Mouse (Mus musculus): ENCODE data around the gene Cd37.

The Cd37 gene

DNA sequence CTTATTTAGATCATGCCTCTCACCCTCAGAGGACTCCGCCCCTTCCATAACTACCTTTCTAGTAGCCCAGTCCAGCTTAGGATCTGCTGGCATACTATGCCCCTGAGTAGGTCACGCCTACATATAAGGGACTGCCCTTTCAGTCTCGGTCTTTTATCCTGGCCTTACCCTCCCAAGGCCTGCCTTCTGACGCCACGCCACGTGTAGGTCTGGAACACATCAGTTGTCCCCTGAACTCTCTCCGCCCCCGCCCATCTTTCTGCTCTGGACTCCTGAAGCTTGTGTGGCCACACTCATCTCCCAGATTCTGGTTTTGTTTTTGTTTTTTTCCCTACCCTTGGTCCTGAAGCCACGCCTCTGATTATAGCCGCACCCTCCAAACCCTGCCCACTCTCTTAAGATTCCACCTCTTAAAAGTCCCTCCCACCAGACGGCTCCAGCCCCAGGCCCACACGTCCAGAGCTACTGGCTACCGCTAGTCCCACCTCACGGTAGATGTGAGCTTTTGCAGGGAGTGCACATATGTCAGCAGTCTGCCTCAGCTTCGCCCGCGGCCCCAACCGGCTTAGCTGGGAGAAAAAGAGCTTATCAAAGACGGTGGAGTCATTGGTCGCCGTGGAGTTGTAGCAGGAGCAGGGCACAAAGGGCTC is 3.9 kb downstream of the Cd37 start:
- DNase-seq (ENCODE audit: low spot score): no peak

DNA sequence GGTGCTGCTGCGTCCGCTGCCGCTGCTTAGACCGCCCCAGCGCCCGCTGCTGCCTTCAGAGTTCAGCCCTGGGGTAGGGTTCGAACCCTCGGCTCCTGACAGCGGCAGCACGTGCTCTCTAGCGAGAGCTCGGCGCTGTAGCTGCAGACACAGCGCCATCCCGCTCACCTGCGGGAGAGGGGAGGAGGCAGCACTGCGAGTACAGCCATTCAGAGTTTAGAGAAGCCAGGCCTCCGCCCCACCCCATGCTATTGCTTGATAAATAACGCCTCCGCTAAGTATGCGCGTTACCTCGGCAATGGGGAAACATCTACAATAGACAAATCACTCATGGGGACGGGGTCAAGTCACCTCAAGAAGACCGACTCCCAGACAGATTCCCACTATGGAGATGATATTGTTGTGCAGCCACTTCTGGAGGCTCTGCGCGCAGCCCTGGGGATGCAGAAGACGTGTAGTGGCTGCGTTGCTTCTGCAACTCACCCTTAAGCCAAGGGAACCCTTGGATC is 4.5 kb downstream of the Cd37 start:
- DNase-seq (ENCODE audit: low spot score): no peak

DNA sequence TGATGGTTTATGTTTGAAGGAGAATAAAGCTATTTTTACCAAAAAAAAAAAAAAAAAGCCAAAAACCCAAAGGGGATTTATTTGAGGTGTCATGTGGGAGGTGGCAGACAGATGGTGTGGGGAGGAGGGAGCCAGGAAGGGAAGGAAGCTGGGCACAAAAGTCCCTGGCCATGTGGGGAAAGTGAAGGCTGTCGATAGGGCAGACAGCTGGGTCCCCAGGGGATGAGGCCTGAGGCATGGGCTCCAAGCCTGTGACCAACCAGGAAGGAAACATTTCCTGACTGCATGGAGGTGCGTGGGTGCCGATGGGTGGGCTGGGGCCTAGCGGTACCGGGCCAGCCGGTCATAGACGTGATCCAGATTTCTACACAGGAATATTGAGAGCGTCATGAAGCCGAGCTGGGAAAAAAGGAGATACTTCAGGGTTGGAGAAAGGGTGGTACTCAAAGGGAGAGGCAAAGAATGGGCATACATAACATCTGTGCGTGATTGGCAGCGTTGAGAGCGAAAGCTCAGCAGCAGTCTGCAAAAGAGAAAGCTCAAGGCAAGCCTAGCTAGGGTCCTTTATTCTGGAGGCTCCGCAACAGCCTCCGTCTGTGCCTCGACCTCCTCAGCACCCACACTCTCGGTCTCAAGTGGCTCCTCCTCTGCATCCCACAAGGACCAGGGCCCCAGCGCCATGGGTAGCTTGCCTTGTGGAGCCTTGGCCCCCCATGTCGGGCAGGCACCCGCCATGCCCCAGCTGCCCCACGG is 5.2 kb downstream of the Cd37 start:
- DNase-seq (ENCODE audit: low spot score): no peak

DNA sequence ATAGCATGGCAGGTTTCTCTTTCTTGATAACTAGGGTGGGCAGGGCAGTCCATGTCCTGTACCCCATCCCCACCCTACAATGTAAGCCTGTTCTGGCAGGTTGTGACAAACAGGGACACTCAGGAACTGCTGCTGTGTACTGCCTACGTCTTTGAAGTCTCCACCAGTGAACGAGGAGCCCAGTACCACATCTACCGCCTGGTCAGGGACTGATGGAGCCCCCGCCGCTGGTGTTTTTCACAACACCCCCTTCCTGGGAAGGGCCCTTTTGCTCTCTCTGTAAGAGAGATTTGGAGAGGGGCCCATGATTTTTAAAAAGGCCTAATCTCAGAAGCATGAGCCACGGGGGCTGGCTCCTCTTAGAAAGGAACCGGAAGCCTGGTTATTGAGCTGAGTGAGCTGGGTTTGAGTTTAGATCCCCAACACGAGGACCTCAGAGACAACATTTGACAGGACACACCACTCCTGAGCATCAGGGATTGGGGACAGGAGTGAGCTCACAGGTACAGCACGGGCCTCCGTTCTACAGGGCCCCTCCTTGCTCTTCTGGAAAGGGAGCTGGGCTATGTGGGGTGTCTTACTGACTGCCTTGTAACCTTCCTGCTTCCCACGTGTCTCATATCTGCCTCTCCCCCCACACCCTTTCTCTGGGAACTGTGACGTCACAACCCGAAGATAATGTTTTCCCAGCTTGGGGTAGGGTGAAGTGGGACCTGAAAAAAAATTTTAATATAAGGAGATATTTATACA is 6.0 kb downstream of the Cd37 start:
- no peak for DNase-seq (ENCODE audit: low spot score)

DNA sequence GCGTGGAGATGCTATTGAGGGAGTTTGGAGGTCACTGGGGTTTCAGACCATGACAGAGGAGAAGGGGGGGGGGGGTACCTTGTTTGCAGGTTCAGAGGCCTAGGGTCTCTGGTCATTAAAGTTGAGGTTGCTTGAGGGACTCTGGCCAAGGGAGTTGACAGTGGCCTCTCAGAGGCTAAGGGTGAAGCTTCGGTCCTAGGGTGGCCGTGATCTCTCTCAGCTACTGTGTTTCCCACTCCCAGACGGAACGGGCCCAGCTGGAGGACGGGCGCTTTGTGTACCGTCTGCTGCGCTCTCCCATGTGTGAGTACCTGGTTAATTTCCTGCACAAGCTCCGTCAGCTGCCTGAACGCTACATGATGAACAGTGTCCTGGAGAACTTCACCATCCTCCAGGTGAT is 7.0 kb downstream of the Cd37 start:
- DNase-seq (ENCODE audit: low spot score): no peak

DNA sequence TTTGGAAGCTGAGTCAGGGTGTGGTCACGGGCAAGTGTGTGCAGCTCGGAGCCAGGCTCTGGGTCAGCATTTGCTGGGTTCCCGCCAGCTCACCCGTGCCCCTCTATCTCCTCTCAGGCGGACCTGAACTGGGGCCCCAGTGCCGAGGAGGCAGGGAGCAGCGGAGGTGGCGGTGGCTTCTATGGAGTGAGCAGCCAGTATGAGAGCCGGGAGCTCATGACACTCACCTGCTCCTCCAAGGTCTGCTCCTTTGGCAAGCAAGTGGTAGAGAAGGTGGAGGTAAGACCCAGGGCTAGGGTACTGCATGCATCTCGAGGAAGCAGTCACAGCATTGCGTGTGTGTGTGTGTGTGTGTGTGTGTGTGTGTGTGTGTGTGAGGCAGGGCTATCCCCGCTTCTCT is 7.7 kb downstream of the Cd37 start:
- no peak for DNase-seq (ENCODE audit: low spot score)

DNA sequence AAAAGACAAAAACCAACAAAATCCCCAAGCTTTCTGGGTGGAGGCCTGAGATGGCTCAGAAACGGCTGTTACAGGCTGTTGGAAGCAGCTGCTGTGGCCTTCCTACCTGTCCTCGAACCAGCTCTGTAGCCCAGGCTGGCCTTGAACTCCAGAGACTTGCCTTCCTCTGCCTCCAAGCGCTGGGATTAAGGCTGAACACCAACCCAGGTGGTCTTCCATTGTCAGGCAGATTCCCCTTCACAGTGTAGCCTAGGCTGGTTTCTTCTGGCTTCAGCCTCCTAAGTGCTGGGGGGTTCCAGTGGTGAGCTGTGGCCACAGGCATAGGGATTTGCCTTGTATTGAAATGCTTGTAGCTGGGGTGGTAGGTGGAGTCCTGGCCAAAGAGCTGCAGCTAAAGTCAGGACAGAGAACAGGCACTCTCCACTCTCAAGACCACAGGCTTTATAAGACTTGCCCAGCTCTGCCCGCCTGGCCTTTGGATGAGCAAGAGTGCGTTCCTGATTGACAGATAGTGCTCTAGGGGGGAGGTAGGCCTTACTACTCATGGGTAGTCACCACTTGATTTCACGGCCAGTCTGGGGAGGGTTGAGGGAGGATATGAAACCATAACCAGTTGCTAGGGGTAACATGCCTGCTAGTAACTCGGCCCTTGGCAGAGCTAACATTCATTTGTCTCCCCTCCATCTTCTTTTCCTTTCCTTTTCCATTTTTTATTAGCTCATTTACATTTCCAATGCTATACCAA is 9.3 kb downstream of the Cd37 start:
- DNase-seq (ENCODE audit: low spot score): no peak

DNA sequence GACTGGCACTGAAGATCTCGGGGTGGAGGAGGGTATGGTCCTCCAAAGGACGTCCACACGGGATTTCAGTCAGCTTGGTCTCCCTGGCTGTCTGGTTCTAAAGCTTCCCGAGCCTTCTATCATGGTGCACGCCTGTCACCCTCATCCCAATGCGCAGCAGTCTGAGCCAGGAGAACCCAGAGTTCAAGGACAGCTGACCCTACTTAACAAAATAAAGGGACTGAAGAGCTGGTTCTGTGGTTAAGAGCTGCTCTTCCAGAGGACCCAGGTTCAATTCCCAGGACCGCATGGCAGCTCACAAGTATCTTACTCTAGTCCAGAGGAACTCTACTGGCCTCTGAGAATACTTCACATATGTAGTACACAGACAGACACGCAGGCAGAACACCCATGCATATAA is 9.9 kb downstream of the Cd37 start:
- DNase-seq (ENCODE audit: low spot score): no peak

DNA sequence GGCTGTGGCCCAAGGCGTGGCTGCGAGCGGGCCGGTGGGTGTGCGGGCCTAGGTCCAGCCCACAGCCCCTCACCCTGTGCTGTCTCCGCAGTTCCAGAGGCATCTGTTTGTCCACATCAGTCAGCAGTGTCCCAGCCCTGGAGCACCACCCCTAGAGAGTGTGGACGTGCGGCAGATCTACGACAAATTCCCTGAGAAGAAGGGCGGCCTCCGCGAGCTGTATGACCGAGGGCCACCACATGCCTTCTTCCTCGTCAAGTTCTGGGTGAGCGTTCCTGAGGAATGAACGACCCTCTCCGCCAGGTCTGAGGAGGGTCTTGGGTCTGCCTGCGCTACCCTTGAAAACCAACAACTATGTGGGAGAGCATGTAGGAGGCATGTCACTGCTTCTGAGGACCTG is 10.4 kb downstream of the Cd37 start:
- DNase-seq (ENCODE audit: low spot score): no peak

DNA sequence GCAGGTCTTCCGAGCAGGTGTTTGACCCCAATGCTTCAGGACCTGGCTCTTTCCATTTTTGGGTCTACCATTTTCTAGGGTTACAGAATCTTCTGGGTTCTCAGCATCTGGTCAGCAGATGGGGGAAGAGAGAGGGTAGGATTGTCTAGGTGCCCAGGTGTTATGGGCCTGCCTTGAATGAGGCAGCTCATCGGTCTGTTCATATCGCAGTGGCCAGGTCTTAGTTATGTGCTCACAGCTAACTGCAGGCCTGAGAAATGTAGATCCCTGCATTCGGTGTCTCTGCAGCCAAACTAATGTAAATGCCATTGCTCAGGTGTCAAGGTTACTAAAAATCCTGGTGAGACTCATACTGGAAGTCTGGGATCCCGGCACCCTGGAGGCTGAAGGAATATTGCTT is 12.5 kb downstream of the Cd37 start:
- no peak for DNase-seq (ENCODE audit: low spot score)

DNA sequence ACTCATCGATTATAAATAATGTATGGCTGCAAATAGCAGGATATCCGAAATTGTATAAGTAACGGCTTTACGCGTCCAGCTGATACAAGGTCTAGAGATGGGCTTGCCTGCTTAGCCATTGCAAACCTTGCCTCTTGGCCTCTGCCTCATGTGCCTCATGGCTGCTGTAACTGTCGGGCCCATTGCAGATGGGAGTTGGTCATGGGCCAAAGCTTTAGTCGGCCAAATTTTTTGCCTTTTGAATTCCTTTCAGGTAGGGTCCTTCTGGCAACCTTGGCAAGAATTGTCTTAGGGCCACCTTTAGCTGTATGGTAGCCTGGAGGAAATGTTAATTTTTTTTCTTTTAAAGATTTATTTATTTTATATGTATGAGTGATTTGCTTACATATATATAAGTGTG is 14.1 kb downstream of the Cd37 start:
- DNase-seq (ENCODE audit: low spot score): no peak

DNA sequence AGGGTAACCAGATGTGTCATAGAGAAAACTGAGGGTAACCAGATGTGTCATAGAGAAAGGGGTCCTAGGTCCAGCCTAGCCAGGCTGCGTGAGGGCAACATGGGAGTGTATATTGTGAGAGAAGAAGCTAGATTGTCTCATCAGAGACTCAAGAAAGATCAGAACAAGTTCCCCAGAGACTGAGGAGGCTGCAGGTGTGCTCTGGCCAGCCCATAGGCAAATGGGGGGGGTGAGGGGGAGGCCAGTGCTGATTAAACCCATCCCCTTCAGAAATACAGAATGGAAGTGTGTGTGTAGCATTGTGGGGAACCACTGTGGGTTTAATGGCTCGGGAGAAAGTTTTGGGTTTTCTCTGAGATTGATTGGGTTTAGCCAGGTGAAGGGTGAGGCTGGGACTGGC is 17.2 kb downstream of the Cd37 start:
- no peak for DNase-seq (ENCODE audit: low spot score)

DNA sequence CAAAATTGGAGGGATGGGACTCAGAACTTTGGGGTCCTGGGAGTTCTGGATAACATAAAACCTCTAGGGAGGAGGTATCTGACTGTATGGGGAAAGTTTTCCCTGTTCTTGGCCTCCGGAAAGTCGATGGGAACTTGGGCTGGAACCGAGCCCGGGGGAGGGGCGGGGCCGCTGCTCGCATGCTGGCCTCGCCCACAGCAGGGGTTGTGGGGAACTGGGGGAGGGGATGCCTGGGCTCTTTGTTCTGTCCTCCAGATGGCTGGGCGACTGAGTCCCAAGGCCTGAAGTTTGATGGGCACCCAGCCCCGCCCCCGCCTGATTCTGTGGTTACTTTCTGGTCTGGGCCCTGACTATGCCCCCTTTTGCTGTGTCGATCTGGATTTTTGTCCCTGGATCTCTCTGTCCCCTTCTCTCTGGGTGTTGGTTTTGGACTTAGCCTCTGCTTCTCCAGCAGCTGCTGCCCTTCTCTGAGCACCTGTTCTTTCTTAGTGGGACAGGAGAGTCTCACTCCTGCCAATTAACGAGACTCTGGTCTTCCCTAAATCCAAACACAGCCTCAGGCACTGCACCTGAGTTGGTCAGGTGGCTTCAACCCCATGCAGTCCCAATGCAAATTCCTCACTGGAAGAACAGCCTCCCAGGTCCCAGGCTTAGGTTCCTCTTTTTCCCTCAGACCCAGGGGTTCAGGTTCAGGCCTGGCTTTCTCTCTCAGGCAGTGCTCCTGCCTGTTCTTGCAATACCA is 22.3 kb downstream of the Cd37 start:
- no peak for DNase-seq (ENCODE audit: low spot score)

DNA sequence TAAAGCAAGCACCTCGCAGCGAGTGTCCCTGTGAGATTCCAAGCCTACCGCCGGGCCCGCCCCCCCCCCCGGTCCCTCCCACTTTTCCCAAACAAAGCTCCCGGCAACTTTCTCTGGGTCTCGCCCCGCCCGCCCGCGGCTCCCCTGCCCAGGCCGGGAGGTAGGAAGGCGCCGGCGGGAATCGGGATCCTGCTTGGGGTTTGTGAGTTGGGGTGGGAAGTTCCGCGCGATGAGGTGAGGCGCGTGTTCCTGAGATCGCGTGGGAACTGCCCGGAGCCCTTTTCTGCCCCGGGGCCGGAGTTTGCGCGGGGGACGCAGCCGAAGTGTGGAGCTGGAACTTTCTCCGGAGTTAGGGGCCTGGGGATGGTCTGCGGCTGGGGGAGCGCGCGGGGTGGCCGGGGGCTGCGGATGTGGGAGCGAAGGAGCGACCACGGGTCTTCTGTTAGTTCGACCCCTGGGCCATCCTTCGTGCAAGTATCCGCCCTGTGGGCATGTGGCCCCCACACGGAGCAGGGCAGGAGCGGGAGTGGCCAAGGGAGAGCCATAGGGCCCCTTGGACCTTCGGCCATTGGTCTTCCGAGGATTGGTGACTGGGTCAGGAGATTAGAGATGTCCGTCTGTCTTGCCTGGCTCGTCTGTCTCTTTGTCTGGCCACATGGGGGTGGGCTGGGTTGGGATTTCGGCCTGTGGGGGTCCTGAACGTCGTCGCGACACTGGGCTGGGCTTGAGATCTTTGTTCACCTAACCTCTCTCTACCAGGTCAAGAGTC is 23.1 kb downstream of the Cd37 start, which contains the start of gene Tead2:
TSS of gene Tead2 (plus strand) at position 81 of the 769 bp plus-strand sequence.
- DNase-seq (ENCODE audit: low spot score): no peak

DNA sequence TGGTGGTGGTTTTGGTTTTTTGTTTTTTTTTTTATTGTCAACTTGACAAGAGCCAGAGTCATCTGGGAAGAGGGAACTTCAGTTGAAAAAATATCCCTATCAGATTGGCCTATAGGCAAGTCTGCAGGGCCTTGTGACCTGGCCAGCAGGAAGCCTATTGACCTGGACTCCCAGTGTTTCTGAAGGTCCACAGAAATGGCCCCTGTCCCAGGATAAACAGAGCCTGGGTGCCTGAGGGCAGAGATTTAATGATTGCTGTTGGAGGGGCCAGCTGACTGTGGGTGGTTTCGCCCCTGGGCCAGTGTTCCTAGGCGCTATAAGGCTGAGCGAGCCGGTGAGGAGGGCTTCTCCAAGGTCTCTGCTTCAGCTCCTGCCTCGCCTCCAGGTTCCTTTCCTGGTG is 25.2 kb downstream of the Cd37 start:
- DNase-seq (ENCODE audit: low spot score): no peak

DNA sequence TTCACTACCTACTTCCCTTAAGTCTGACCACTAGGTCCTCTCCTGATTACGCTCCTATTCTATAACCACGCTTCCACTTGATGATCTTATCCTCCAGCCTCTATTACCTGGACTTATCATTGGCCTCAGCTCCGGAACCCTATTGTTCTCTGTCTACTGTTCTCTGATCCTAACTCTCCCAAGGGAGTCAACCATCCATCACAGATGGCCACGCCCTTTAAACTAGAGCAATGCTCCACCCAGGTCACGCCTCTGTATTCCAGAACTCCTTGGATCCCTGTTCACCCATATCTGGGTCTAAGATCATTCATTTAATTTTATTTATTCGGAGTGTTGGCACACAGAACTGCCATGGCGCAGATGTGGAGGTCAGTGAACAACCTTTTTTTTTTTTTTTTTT is 26.6 kb downstream of the Cd37 start:
- no peak for DNase-seq (ENCODE audit: low spot score)

DNA sequence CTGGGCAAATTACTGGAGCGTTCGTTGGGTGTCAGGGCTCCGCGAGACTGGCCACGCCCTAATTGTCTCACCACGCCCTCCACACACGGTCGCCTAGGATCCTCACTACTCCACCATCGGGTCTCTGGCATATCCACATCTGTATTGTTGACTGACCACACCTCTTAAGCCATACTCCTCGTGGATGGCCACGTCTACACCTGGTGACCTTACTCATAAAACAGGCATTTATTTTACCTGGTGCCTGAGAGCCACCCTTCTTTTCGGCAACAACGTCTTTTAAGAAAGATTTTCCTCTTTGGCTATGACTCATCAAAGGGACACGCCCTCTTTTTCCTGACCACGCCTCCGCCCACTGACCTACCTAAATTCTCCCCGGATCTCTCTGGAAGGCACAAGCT is 27.1 kb downstream of the Cd37 start, which contains the start of gene Dkkl1:
TSS of gene Dkkl1 (minus strand) at position 297 of the 401 bp plus-strand sequence.
- no peak for DNase-seq (ENCODE audit: low spot score)

DNA sequence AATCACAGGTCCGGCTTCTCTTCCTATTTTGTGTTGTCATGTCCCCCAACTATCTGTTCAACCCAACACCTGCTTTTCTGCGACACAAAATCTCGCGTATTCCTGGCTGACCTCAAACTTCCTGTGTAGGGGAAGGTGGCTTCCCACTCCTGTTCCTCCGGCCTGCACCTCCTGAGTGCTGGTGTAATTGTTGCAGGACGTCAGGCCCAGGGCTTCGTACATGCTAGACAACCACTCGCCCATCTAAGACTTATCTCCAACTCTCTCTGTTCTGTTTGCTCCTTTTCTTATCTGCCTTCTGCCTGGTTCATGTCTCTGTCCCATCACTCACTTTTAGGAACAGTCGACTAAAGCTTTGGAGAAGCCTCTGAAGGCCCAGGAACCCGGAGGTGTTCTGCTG is 27.8 kb downstream of the Cd37 start:
- DNase-seq (ENCODE audit: low spot score): no peak

DNA sequence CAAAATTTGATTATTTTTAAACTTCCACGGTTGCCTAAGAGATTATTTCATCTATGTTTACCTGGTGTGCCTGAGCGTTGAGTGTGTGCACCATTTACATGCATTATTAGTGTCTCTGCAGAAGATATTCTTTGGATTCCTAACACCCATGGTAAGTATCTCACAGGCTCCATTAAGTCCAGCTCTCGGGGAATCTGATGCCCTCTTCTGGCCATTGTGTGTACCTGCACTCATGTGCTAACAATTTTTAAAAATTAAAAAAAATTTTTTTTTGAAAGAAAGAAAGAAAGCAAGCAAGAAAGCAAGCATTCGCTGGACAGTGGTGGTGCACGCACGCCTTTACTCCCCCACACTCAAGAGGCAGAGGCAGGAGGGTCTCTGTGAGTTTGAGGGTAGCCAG is 30.7 kb downstream of the Cd37 start:
- DNase-seq (ENCODE audit: low spot score): no peak

DNA sequence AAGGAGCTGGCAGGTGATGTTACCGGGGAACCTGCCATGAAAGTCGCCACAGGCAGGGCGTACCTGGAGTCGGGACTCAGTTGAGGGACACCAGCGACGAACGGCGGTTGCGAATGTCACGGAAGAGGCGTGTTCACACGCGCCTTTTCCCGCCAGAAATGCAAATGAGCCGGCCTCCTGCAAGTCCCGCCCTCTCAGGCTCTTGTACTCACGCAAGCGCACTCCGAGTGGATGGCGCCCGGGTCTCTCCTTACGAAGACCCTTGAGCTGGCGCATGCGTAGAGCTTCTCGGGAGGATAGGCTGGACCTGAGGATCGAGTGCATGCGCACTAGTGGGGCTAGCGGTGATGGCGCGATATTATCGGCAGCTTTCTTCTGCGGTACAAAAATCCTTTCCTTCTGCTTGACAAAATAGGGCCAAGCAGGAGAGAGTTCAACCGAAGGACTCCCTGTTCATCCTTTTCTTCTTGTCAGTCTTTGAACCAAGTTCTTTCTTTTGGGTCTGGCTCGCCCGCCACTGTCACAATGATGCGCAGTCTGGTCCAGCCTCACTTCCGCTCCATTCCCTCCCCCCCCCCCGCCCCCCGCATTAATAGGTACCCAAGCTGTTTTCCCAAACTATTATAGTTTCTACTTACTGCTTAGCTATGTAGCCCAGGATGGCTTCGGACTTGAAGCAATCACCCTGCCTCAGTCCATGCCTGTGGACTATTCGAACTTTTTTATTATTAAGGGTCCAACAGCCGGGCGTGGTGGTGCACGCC is 34.4 kb downstream of the Cd37 start, which contains the start of gene Ccdc155:
TSS of gene Ccdc155 (minus strand) at position 513 of the 764 bp plus-strand sequence.
- peak; percentile 39 for DNase-seq (ENCODE audit: low spot score)

All from urinary bladder, postnatal 10 days (tissue).